Mouse (Mus musculus) ES-E14 (cell line): ENCODE data around the gene Slc6a21. TPM values are rescaled to one million over a fixed set of nuclear protein-coding genes. Genes with fewer than 3 reads are reported as not detected.
"Not testable (repeated sequence)": the region's sequence is repeated elsewhere in the genome, so short reads cannot be mapped to it uniquely, and the experiment has no call there.

ENCODE experiments used
- DNase-seq: peaks from one replicate; pipeline ENCODE4 v3.0.0-alpha.2; 2013; ENCODE audit warnings: low read depth, low spot score
- H3K27ac ChIP-seq: 2 replicates; pipeline ENCODE4 v1.5.1; 2012; ENCODE audit warnings: low read depth, mild to moderate bottlenecking, low read length, moderate library complexity, mixed read lengths; ENCODE audit not compliant: poor library complexity, insufficient read depth, severe bottlenecking
- H3K36me3 ChIP-seq: 2 replicates; pipeline ENCODE4 v1.6.1; 2012; ENCODE audit warnings: mild to moderate bottlenecking, low read length, moderate library complexity, mixed read lengths; ENCODE audit not compliant: control insufficient read depth, poor library complexity, insufficient read depth, severe bottlenecking
- H3K4me1 ChIP-seq, 2 experiments: fragments of 150-350 bp in 1 of 2; sonication (generic) in 1 of 2; 2 replicates each; pipeline ENCODE4 v1.6.1; 2012; ENCODE audit warnings: low read length in 2 of 2, mild to moderate bottlenecking in 1 of 2, mixed read lengths in 1 of 2; ENCODE audit not compliant: control insufficient read depth in 2 of 2, insufficient read depth in 2 of 2, poor library complexity in 1 of 2
- H3K4me3 ChIP-seq, 2 experiments: fragments of 150-350 bp in 1 of 2; sonication (generic) in 1 of 2; 2 replicates each; pipeline ENCODE4 v1.5.1; 2012; ENCODE audit warnings: low read length in 2 of 2, low read depth in 1 of 2, mild to moderate bottlenecking in 1 of 2, mixed read lengths in 1 of 2; ENCODE audit not compliant: insufficient read depth in 1 of 2, poor library complexity in 1 of 2, severe bottlenecking in 1 of 2
- H3K9ac ChIP-seq: 2 replicates; pipeline ENCODE4 v1.6.1; 2012; ENCODE audit warnings: low read depth, mild to moderate bottlenecking, low read length, mixed read lengths; ENCODE audit not compliant: poor library complexity, insufficient read depth, severe bottlenecking
- H3K9me3 ChIP-seq: fragments of 150-350 bp; sonication (generic); 2 replicates; pipeline ENCODE4 v1.6.1; 2012; ENCODE audit warnings: low read depth, mild to moderate bottlenecking, low read length; ENCODE audit not compliant: control insufficient read depth, insufficient read depth
- CHD2 ChIP-seq: IDR thresholded peaks from 2 replicates; pipeline ENCODE4 v1.6.1; 2014; ENCODE audit warnings: mild to moderate bottlenecking, low read depth, low read length, inconsistent platforms
- HCFC1 ChIP-seq: IDR thresholded peaks from 2 replicates; pipeline ENCODE4 v1.6.1; 2012; ENCODE audit warnings: low read length, inconsistent platforms, borderline replicate concordance; ENCODE audit not compliant: insufficient read depth
- MAFK ChIP-seq: IDR thresholded peaks from 2 replicates; pipeline ENCODE4 v1.6.1; 2014; ENCODE audit warnings: mild to moderate bottlenecking, low read depth, low read length, inconsistent platforms; ENCODE audit not compliant: insufficient read depth
- ZC3H11A ChIP-seq: IDR thresholded peaks from 2 replicates; pipeline ENCODE4 v1.6.1; 2012; ENCODE audit warnings: low read depth, mild to moderate bottlenecking, inconsistent platforms, low read length, borderline replicate concordance
- ZNF384 ChIP-seq: IDR thresholded peaks from 2 replicates; pipeline ENCODE4 v1.6.1; 2012; ENCODE audit warnings: low read depth, low read length, inconsistent platforms
- in situ Hi-C, 2 experiments: fragments of 600-800 bp; cut with MboI; formaldehyde crosslinking; loops; one replicate each; pipeline ENCODE4 v1.15.1; 2025; ENCODE audit warnings: low sequenced_read_pairs in 2 of 2, inconsistent platforms in 1 of 2; ENCODE audit not compliant: unreplicated experiment in 2 of 2
- total RNA-seq: library from RNA; depleted of rRNA; stranded (reverse); fragments of 300-350 nt; gene quantifications from 2 replicates; pipeline ENCODE4 v1.2.3, GENCODE M21; 2012

The Slc6a21 gene
- total RNA-seq, 1 experiment: 0.67 TPM

DNA sequence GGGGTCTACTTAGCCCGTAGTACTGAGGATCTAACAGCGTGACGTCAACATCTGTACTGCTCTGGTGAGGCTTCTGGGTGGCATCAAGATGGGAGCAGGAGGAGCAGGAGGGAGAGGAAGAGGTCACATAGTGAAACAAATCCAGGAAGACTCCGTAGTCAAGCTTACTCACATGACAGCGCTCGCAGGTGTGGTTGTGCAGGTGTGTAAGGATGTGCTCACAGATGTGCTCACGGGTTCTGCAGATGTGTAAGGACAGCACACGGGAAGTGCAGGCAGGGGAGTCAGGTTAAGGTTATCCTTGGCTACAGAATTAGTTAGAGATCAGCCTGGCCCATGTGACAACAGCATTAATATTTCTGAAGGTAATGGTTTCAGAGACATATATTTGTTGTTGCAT lies 23.5 kb upstream of the Slc6a21 start:
- H3K4me3 ChIP-seq: no peak overlapping the region
- in situ Hi-C loops: no loop called here
- no peaks in the 10 kb centered on the region for H3K9me3 ChIP-seq
- TF ChIP-seq CHD2 (no peak), ZNF384 (no peak), MAFK (no peak), HCFC1 (no peak), ZC3H11A (no peak)
- no peak overlapping the region for H3K9ac ChIP-seq
- H3K36me3 ChIP-seq: no peaks in the 10 kb centered on the region
- no peak for DNase-seq
- no peak overlapping the region for H3K27ac ChIP-seq
- H3K4me1 ChIP-seq: no peaks in the 10 kb centered on the region

DNA sequence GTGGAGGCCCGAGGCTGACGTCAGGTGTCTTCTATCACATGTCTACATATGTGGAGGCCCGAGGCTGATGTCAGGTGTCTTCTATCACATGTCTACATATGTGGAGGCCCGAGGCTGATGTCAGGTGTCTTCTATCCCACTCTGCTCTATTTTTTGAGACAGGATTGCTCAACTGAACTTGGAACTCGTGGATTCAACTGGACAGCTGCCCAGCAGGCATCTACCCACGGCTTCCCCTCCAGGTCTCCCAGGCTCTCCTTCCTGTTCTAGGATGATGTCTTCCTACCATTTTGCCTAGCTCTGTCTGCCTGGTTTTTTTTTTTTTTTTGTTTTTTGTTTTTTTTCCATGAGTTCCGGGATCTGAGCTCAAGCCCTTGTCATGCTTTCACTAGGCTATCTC lies 21.5 kb upstream of the Slc6a21 start:
- H3K9me3 ChIP-seq, H3K27ac ChIP-seq, H3K4me3 ChIP-seq, H3K9ac ChIP-seq, in situ Hi-C loops, DNase-seq, H3K4me1 ChIP-seq, H3K36me3 ChIP-seq: not testable (repeated sequence)

DNA sequence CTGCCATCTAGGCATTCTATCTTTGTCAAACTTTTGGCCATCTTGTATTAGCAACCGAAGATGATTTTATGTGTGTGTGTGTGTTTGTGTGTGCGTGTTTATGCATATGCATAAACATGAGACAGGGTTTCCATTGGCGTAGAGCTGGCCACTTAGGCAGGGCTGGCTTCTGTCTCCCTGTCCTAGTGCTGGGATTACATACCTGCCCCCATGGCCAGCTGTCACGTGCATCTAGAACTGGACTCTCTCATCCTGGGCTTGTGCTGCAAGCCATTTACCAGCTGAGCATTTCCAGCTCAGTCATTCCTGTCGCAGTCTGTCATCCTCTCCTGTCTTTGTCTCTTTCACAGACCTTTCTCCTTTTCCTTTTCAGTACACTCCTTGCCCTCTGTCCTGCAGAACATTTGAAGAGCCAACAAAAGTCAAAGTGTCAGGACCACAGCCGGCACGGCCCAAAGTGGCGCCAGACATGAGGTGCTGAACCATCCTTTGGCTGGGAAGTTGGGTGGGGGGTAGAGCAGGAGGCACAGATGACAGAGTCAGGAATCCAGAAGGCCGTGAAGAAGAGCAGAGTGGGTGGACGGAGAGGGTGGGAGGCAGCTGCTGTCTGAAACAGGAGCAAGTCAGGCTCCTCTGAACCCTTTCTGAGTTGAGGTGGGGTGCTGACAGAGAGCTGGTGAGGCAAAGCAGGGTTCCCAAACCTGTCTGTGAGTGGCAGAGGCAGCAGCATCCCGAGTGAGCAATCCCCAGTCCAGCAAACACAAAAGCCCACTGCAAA lies 20.1 kb upstream of the Slc6a21 start:
- in situ Hi-C loops: no loop called here
- Histone ChIP-seq H3K4me3 (peak overlapping the region in 1 of 2 experiments; percentile 11; a peak in 1 of 4 replicates), H3K36me3 (no peaks in the 10 kb centered on the region), H3K4me1 (no peaks in the 10 kb centered on the region), H3K9me3 (no peaks in the 10 kb centered on the region), H3K27ac (no peak overlapping the region), H3K9ac (no peak overlapping the region)
- TF ChIP-seq ZNF384 (no peak), MAFK (no peak), HCFC1 (no peak), ZC3H11A (no peak), CHD2 (no peak)
- DNase-seq: no peak

DNA sequence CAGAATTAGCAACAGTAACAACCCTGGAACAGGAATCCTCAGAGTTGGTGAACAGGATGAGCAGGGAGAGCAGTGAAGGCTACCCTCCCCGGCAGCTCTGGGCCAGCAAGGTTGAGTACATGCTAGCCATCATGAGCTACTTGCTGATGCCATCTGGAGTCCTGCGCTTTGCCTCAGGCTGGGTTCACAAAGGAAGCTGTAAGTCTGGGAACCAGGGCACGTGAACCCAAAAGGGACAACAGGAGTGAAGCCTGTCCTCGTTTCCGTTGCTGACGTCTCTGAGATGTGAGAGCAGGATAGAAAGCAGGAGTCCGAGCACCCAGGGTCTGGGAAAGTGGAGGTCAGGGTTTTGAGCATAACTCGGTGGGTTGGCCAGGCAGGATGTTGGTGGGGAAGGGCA lies 18.0 kb upstream of the Slc6a21 start:
- TF ChIP-seq CHD2 (no peak), ZNF384 (no peak), MAFK (no peak), HCFC1 (no peak), ZC3H11A (no peak)
- no peaks in the 10 kb centered on the region for H3K4me1 ChIP-seq
- H3K27ac ChIP-seq: no peak overlapping the region
- no peaks in the 10 kb centered on the region for H3K9me3 ChIP-seq
- H3K9ac ChIP-seq: no peak overlapping the region
- no peaks in the 10 kb centered on the region for H3K36me3 ChIP-seq
- in situ Hi-C loops: no loop called here
- no peak for DNase-seq
- H3K4me3 ChIP-seq: no peak overlapping the region

DNA sequence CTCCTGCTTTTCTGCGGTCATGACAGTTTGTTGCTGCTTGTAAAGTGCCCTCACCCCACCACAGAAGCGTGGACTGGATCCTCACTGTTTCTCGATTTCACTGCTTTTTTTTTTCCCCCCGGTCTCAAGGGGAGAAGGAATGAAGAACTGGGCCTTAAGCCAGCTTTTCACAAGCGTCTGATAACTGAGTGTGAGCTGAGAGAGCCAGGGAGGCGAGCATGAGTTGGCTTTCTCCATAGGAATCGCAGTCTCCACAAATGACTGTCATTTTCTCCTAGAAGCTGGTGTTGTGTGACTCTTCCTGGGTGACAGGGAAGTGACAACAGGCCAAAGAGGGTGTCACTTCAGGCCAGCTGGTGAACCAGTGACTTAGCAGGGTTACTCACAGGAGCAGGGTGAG lies 15.0 kb upstream of the Slc6a21 start:
- H3K4me3 ChIP-seq: no peak overlapping the region
- no peak for TF ChIP-seq MAFK
- no peak for TF ChIP-seq ZC3H11A
- no peak for TF ChIP-seq CHD2
- TF ChIP-seq HCFC1: no peak
- TF ChIP-seq ZNF384: no peak
- in situ Hi-C loops: no loop called here
- H3K4me1 ChIP-seq: peaks cover 3 to 4% of the 10 kb centered on the region in 2 experiments; a peak in 2 of 4 replicates
- H3K27ac ChIP-seq: no peak overlapping the region
- DNase-seq: no peak
- H3K9ac ChIP-seq: no peak overlapping the region
- H3K36me3 ChIP-seq: no peaks in the 10 kb centered on the region
- H3K9me3 ChIP-seq: no peaks in the 10 kb centered on the region
